Mouse (Mus musculus) adrenal gland, postnatal 4 days (tissue): ENCODE data around the gene Rgs11. TPM values are rescaled to one million over a fixed set of nuclear protein-coding genes. Genes with fewer than 3 reads are reported as not detected.
"Not testable (repeated sequence)": the region's sequence is repeated elsewhere in the genome, so short reads cannot be mapped to it uniquely, and the experiment has no call there.

Experiments
- DNase-seq, 2 experiments: peaks; one replicate each; pipeline ENCODE4 v3.0.0; 2021 to 2022; ENCODE audit warnings: low spot score in 2 of 2, mixed read lengths in 2 of 2
- long read RNA-seq, 2 experiments: library from polyadenylated mRNA; stranded (forward); transcript quantifications; one replicate each; pipeline ENCODE4 v2.0.0; 2021
- total RNA-seq, 2 experiments: library from RNA; stranded (reverse); gene quantifications; 2 replicates each; pipeline ENCODE4 v1.2.3; 2021

The Rgs11 gene
- 10 to 100 TPM; 40.7 to 47.8 TPM for total RNA-seq
- long read RNA-seq, experiment 1, partial matches to known transcripts, result 6 of 50 reads
- long read RNA-seq, experiment 1, other reads (novel, unspliced or antisense), result 42 of 50 reads
- long read RNA-seq, experiment 2, partial matches to known transcripts, result 12 of 74 reads
- long read RNA-seq, experiment 2, other reads (novel, unspliced or antisense), result 61 of 74 reads

- DNase-seq, result no peak
These were observed at the start of gene Rgs11 for GRCm38 (mm10) chr17:26202737-26203136. Rgs11 (plus strand) TSS chr17:26202951.

GRCm38 (mm10) chr17:26162736-26163135, 40.0 kb upstream of the Rgs11 start:
- no peak for DNase-seq

GRCm38 (mm10) chr17:26168039-26168438, 34.7 kb upstream of the Rgs11 start:
- DNase-seq, result no peak

GRCm38 (mm10) chr17:26175248-26175647, 27.5 kb upstream of the Rgs11 start:
- not testable (repeated sequence) for DNase-seq

- no peak for DNase-seq
These were observed 24.1 kb upstream of the Rgs11 start for GRCm38 (mm10) chr17:26178611-26179010.

GRCm38 (mm10) chr17:26181179-26181578, 21.6 kb upstream of the Rgs11 start:
- no peak for DNase-seq

- no peak for DNase-seq
These were observed 15.2 kb upstream of the Rgs11 start for GRCm38 (mm10) chr17:26187592-26187991.

- no peak for DNase-seq
These were observed 14.5 kb upstream of the Rgs11 start for GRCm38 (mm10) chr17:26188091-26188805.

GRCm38 (mm10) chr17:26191486-26191885, 11.3 kb upstream of the Rgs11 start:
- not testable (repeated sequence) for DNase-seq

GRCm38 (mm10) chr17:26192481-26193190, 10.1 kb upstream of the Rgs11 start:
- DNase-seq, result no peak

- DNase-seq, result no peak
These were observed 3.9 kb upstream of the Rgs11 start, which contains the start of gene Pdia2 for GRCm38 (mm10) chr17:26198892-26199291. Pdia2 (minus strand) TSS chr17:26199087.

GRCm38 (mm10) chr17:26200831-26201705, 1.7 kb upstream of the Rgs11 start:
- no peak for DNase-seq

GRCm38 (mm10) chr17:26201998-26202397, 753 bp upstream of the Rgs11 start:
- no peak for DNase-seq

- no peak for DNase-seq
These were observed 615 bp downstream of the Rgs11 start for GRCm38 (mm10) chr17:26203321-26203811.

GRCm38 (mm10) chr17:26204766-26205165, 2.0 kb downstream of the Rgs11 start:
- DNase-seq, result no peak

- no peak for DNase-seq
These were observed 3.6 kb downstream of the Rgs11 start for GRCm38 (mm10) chr17:26206392-26206791.

- no peak for DNase-seq
These were observed 4.9 kb downstream of the Rgs11 start, which contains the start of gene Arhgdig for GRCm38 (mm10) chr17:26207686-26208085. Arhgdig (minus strand) TSS chr17:26207786.

GRCm38 (mm10) chr17:26212241-26212640, 9.5 kb downstream of the Rgs11 start:
- no peak for DNase-seq

GRCm38 (mm10) chr17:26212681-26213080, 9.9 kb downstream of the Rgs11 start:
- no peak for DNase-seq

GRCm38 (mm10) chr17:26221508-26221907, 18.8 kb downstream of the Rgs11 start:
- no peak for DNase-seq

- DNase-seq, result no peak
These were observed 22.4 kb downstream of the Rgs11 start for GRCm38 (mm10) chr17:26225150-26225549.
